Mouse (Mus musculus): ENCODE measurements around the gene Slc29a2. TPM values are rescaled to one million over a fixed set of nuclear protein-coding genes. Genes with fewer than 3 reads are reported as not detected.
"Not testable (repeated sequence)": the region's sequence is repeated elsewhere in the genome, so short reads cannot be mapped to it uniquely, and the experiment has no call there.

The Slc29a2 gene
- polyA plus RNA-seq, 1 experiment from 2014 or later = 5.4 TPM

DNA sequence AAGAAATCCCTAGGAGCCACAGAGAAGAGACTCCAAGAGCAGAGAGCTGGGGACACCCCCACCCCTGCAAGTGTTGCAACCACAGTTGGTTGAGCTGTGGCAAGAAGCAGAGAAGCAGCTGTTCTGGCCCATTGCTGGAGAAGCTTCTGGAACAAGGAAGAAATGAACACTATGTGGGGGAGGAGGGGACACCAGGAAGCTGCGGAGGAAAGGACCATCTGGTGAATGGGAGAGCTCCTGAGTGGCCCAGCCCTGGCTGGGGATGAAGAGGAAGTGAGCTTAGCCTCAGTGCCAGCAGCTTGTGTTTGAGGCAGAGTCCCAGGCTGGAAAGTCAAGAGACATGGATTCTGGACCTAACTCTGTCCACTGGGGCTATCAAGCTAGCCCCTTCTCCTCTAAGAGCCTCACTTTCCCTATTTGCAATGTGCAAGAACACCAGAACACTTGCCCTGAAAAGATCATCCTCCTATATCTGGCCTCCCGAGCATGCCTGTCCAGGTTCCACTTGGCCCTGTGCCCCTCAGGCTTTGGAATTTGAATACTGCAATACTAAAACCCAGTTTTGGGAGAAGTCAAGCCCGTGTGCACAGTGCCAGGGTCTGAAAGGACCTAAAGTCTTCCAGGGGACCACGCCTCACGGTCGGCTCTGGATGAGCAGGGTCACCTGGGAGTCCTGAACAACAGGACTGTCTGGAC lies 24.1 kb upstream of the Slc29a2 start:
- Histone ChIP-seq H3K4me1 (ENCODE audit: control insufficient read depth, insufficient read depth, low read length) (0 out of 2 replicates have a peak, but pooled peaks cover 4% of the 10 kb centered on the region), H3K36me3 (ENCODE audit: control insufficient read depth, insufficient read depth, low read length) (no peaks in the 10 kb centered on the region), H3K4me3 (ENCODE audit: low read length) (peak overlapping the region; percentile 13), H3K9me3 (ENCODE audit: control insufficient read depth, low read length) (no peaks in the 10 kb centered on the region), H3K9ac (ENCODE audit: low read depth, low read length) (no peak overlapping the region), H3K4me2 (ENCODE audit: low read depth, low read length) (peak overlapping the region; percentile 17), H3K27ac (ENCODE audit: low read length) (no peak overlapping the region), H3K27me3 (replicated peaks; ENCODE audit: control insufficient read depth, insufficient read depth, low read length) (no peaks in the 10 kb centered on the region)
- no peak for ATAC-seq
- 64% methylated on average over 6 of the region's 6 CpGs for WGBS

DNA sequence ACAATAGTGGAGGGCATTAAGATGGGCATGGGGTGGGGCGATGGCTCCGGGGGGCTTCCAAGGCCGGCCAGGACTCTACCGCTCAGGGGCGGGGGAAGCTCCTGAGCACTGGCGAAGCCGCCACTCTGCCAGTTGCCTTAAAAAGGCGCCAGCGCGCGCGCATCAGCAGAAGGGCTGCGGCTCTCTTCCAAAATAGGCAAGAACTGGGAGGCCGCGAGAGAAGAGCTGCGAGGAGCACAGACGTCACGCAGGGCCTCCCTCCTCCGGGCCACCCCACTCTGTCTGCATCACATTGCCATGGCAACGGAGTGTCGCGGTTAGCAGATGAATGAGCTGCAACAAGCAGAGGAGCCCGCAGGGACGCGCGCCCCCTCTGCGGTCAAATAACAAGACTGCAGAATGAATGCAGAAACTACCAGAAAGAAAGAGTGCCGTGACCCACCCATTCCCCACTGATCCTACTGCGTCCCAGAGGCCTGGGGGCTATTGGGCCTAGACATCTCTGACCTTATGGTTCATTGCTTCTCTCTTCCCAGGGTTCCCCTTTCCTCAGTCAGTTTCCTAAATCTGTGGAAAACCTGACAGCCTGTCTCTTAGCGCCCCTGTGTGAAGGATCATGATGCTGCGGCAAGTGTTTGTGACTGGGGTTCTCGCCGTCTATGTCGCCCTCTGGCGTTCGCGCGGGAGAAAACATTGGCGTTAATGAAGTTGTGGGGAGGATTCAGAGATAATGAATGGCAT lies 21.8 kb upstream of the Slc29a2 start:
- Histone ChIP-seq H3K4me3 (ENCODE audit: low read length) (peak overlapping the region; percentile 29), H3K36me3 (ENCODE audit: control insufficient read depth, insufficient read depth, low read length) (no peaks in the 10 kb centered on the region), H3K9me3 (ENCODE audit: control insufficient read depth, low read length) (no peaks in the 10 kb centered on the region), H3K4me1 (ENCODE audit: control insufficient read depth, insufficient read depth, low read length) (0 out of 2 replicates have a peak, but pooled peaks cover 4% of the 10 kb centered on the region), H3K27me3 (replicated peaks; ENCODE audit: control insufficient read depth, insufficient read depth, low read length) (no peaks in the 10 kb centered on the region), H3K27ac (ENCODE audit: low read length) (no peak overlapping the region), H3K4me2 (ENCODE audit: low read depth, low read length) (peak overlapping the region; percentile 35), H3K9ac (ENCODE audit: low read depth, low read length) (peak overlapping the region; percentile 30; the same call in 1 of the 2 replicates)
- WGBS = 1% methylated on average over 39 of the region's 39 CpGs
- peak; percentile 91 for ATAC-seq

DNA sequence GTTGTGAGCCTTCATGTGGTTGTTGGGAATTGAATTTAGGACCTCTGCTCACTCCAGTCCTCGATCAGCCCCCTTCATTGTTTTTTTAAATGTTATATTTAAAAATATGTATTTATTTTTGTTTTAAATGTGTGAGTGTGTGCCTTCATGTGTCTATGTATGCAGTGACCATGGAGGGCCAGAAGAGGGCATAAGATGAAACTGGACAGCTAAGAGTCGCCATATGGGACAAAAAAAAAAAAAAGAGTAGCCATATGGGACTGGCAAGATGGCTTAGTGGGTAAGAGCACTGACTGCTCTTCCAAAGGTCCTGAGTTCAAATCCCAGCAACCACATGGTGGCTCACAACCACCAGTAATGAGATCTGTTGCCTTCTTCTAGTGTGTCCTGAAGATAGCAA lies 20.0 kb upstream of the Slc29a2 start:
- H3K36me3 ChIP-seq (ENCODE audit: control insufficient read depth, insufficient read depth, low read length); H3K4me2 ChIP-seq (ENCODE audit: low read depth, low read length); H3K27me3 ChIP-seq (replicated peaks; ENCODE audit: control insufficient read depth, insufficient read depth, low read length); H3K9me3 ChIP-seq (ENCODE audit: control insufficient read depth, low read length); ATAC-seq; H3K4me1 ChIP-seq (ENCODE audit: control insufficient read depth, insufficient read depth, low read length); H3K9ac ChIP-seq (ENCODE audit: low read depth, low read length); H3K4me3 ChIP-seq (ENCODE audit: low read length); H3K27ac ChIP-seq (ENCODE audit: low read length): not testable (repeated sequence)
- WGBS = 58% methylated on average over 2 of the region's 2 CpGs

DNA sequence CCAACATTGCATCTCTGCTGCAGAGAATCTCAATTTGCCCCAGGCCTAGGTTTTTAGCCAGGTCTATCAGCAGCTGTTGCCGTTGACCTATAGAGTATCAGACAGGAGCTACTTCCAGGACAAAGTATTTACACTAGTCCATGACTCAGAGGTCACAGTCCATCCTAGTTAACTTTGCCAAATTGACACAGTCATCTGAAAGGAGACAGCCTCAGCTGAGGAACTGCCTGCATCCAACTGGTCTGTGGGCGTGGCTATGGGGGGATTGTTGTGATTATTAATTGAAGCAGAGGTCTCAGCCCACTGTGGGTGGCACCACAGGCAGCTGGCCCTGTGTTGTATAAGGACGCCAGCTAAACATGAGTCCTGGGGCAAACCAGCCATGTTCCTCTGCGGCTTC lies 18.7 kb upstream of the Slc29a2 start:
- H3K4me2 ChIP-seq (ENCODE audit: low read depth, low read length) = no peak overlapping the region
- H3K9me3 ChIP-seq (ENCODE audit: control insufficient read depth, low read length) = 0 out of 2 replicates have a peak, but pooled peaks cover 2% of the 10 kb centered on the region
- 57% methylated on average over 4 of the region's 4 CpGs for WGBS
- no peaks in the 10 kb centered on the region for H3K36me3 ChIP-seq (ENCODE audit: control insufficient read depth, insufficient read depth, low read length)
- H3K27me3 ChIP-seq (replicated peaks; ENCODE audit: control insufficient read depth, insufficient read depth, low read length) = no peaks in the 10 kb centered on the region
- peak; percentile 6; the same call in 1 of the 2 replicates for ATAC-seq
- H3K4me3 ChIP-seq (ENCODE audit: low read length) = no peak overlapping the region
- no peak overlapping the region for H3K9ac ChIP-seq (ENCODE audit: low read depth, low read length)
- no peaks in the 10 kb centered on the region for H3K4me1 ChIP-seq (ENCODE audit: control insufficient read depth, insufficient read depth, low read length)
- H3K27ac ChIP-seq (ENCODE audit: low read length) = no peak overlapping the region

DNA sequence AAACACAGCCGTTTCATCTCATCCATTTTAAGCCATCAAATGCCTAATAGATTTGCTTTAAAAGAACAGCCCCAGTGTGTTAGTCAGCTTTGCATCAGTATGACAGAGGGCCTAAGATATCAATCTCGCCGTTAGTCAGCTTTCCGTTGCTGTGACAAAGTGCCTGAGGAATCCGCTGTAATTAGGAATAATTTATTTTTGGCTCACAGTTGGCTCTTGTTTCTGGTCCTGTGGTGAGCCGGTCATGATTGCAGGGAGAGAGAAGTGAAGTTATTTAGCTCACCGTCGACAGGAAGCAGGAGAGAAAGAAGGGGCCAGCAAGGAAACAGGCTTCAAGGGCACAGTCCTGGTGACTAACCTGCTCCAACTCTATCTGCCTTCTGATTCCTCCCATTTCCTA lies 10.5 kb upstream of the Slc29a2 start:
- Histone ChIP-seq H3K9ac (ENCODE audit: low read depth, low read length) (no peak overlapping the region), H3K4me2 (ENCODE audit: low read depth, low read length) (no peak overlapping the region), H3K27ac (ENCODE audit: low read length) (no peak overlapping the region), H3K4me1 (ENCODE audit: control insufficient read depth, insufficient read depth, low read length) (peaks cover 8% of the 10 kb centered on the region), H3K9me3 (ENCODE audit: control insufficient read depth, low read length) (no peaks in the 10 kb centered on the region), H3K36me3 (ENCODE audit: control insufficient read depth, insufficient read depth, low read length) (no peaks in the 10 kb centered on the region), H3K4me3 (ENCODE audit: low read length) (no peak overlapping the region), H3K27me3 (replicated peaks; ENCODE audit: control insufficient read depth, insufficient read depth, low read length) (no peaks in the 10 kb centered on the region)
- WGBS = 55% methylated on average over 8 of the region's 8 CpGs
- no peak for ATAC-seq

DNA sequence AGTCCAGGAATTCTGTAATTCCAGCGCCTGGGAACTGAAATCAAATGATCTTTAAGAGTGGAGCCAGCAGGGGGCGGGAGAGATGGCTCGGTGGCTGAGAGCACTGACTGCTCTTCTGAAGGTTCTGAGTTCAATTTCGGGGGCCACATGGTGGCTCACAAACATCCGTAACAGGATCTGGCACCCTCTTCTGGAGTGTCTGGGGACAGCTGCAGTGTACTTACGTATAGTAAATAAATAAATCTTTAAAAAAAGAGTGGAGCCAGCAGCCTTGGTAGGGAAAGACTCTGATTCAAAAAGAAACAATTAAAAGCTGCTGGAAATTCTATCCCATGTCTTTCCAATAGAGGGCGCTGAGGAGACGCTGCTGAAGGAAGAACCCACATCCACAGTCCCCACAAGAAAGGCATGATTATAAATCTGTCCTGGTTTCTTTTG lies 8.7 kb upstream of the Slc29a2 start:
- WGBS = 18% methylated on average over 8 of the region's 8 CpGs
- Histone ChIP-seq H3K4me3 (ENCODE audit: low read length) (no peak overlapping the region), H3K27me3 (replicated peaks; ENCODE audit: control insufficient read depth, insufficient read depth, low read length) (no peaks in the 10 kb centered on the region), H3K27ac (ENCODE audit: low read length) (no peak overlapping the region), H3K4me1 (ENCODE audit: control insufficient read depth, insufficient read depth, low read length) (peaks cover 8% of the 10 kb centered on the region), H3K4me2 (ENCODE audit: low read depth, low read length) (no peak overlapping the region), H3K36me3 (ENCODE audit: control insufficient read depth, insufficient read depth, low read length) (no peaks in the 10 kb centered on the region), H3K9ac (ENCODE audit: low read depth, low read length) (no peak overlapping the region), H3K9me3 (ENCODE audit: control insufficient read depth, low read length) (no peaks in the 10 kb centered on the region)
- no peak for ATAC-seq

DNA sequence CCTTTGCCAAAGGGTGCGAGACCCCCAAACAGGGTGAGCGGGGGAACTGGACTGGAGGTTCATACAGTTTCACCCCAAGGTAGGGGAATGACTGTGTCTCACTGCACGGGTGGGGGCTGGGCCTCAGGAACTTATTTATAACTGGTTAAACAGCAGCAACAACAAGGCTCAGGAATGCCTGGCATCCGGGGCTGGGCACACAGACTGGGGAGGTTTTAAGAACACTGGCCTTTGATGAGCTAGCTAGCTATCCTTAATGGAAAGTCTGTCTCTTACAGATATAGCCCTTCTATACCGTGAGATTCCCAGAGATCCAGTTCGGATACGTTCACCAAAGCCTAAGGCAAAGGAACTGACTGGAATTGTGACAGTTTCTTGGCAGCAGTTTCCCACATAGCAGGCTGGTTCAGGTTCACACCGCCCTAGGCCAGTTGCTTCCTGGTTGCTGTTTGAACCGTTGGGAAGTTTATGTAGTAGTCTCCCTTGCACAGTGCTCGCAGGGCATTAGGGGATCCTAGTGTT lies 7.4 kb upstream of the Slc29a2 start:
- Histone ChIP-seq H3K9ac (ENCODE audit: low read depth, low read length) (peak overlapping the region; percentile 44; the same call in 1 of the 2 replicates), H3K27me3 (replicated peaks; ENCODE audit: control insufficient read depth, insufficient read depth, low read length) (no peaks in the 10 kb centered on the region), H3K4me3 (ENCODE audit: low read length) (no peak overlapping the region), H3K27ac (ENCODE audit: low read length) (0 out of 2 replicates have a peak overlapping the region, but pooled peaks have one; percentile 33), H3K4me1 (ENCODE audit: control insufficient read depth, insufficient read depth, low read length) (peaks cover 8% of the 10 kb centered on the region), H3K36me3 (ENCODE audit: control insufficient read depth, insufficient read depth, low read length) (no peaks in the 10 kb centered on the region), H3K9me3 (ENCODE audit: control insufficient read depth, low read length) (no peaks in the 10 kb centered on the region), H3K4me2 (ENCODE audit: low read depth, low read length) (0 out of 2 replicates have a peak overlapping the region, but pooled peaks have one; percentile 31)
- peak; percentile 59 for ATAC-seq
- 23% methylated on average over 10 of the region's 10 CpGs for WGBS

DNA sequence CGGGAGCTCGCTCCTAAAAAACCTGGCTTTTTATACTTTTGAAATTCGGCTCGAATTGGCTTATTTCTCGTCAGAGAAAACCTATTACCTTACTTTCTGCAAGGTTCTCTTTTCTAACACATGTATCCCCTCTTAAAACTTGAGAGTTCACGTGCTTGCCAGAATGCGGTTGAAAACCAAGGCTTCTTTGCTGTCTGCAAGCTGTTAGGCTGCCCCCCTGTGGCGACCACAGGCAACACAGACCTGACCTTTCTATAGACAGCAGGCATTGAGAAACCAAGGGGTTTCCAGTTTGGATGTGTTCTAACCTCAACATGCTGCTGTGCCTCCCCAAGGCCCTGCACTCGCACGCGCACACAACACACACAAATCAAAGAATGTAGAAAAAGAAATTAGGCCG lies 6.9 kb upstream of the Slc29a2 start:
- H3K4me1 ChIP-seq (ENCODE audit: control insufficient read depth, insufficient read depth, low read length) = peaks cover 8% of the 10 kb centered on the region
- H3K9me3 ChIP-seq (ENCODE audit: control insufficient read depth, low read length) = no peaks in the 10 kb centered on the region
- H3K36me3 ChIP-seq (ENCODE audit: control insufficient read depth, insufficient read depth, low read length) = no peaks in the 10 kb centered on the region
- H3K27ac ChIP-seq (ENCODE audit: low read length) = 0 out of 2 replicates have a peak overlapping the region, but pooled peaks have one; percentile 33
- no peak overlapping the region for H3K4me3 ChIP-seq (ENCODE audit: low read length)
- H3K4me2 ChIP-seq (ENCODE audit: low read depth, low read length) = 0 out of 2 replicates have a peak overlapping the region, but pooled peaks have one; percentile 31
- H3K9ac ChIP-seq (ENCODE audit: low read depth, low read length) = peak overlapping the region; percentile 44; the same call in 1 of the 2 replicates
- no peaks in the 10 kb centered on the region for H3K27me3 ChIP-seq (replicated peaks; ENCODE audit: control insufficient read depth, insufficient read depth, low read length)
- ATAC-seq = no peak
- 24% methylated on average over 12 of the region's 12 CpGs for WGBS

DNA sequence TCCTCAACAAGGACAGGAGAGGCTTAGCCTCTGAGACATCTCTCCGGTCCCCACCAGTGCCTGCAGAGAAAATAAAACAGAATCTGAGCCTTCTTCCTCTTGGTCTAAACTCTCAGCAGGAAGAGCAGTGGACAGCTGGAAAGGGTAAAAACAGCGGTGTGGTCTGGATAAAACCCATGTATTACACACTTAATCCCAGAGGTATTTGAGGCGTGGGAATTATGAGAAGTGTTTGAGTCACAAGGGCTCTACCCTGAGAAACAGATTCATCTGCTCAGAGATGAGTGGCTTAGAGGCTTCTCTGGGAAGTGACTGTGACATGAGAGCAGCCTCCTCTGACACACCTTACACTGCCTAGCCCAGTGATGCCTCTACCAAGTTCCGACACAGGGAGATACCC lies 6.0 kb upstream of the Slc29a2 start:
- Histone ChIP-seq H3K9me3 (ENCODE audit: control insufficient read depth, low read length) (no peaks in the 10 kb centered on the region), H3K27me3 (replicated peaks; ENCODE audit: control insufficient read depth, insufficient read depth, low read length) (no peaks in the 10 kb centered on the region), H3K4me1 (ENCODE audit: control insufficient read depth, insufficient read depth, low read length) (peaks cover 8% of the 10 kb centered on the region), H3K4me3 (ENCODE audit: low read length) (no peak overlapping the region), H3K9ac (ENCODE audit: low read depth, low read length) (no peak overlapping the region), H3K36me3 (ENCODE audit: control insufficient read depth, insufficient read depth, low read length) (no peaks in the 10 kb centered on the region), H3K4me2 (ENCODE audit: low read depth, low read length) (no peak overlapping the region), H3K27ac (ENCODE audit: low read length) (no peak overlapping the region)
- 73% methylated on average over 4 of the region's 4 CpGs for WGBS
- no peak for ATAC-seq

Data from intestine, embryonic 16.5 days (tissue).